Mouse (Mus musculus) hindbrain, embryonic 12.5 days (tissue): ENCODE measurements around the gene Olfr1420. TPM values are rescaled to one million over a fixed set of nuclear protein-coding genes. Genes with fewer than 3 reads are reported as not detected.
"Not testable (repeated sequence)": the region's sequence is repeated elsewhere in the genome, so short reads cannot be mapped to it uniquely, and the experiment has no call there.

ENCODE experiments used
- ATAC-seq: fragments of 200-750 bp; cut with Nextera tagmentation; 2 replicates; pipeline ENCODE4 v1.8.0; 2017; ENCODE audit warnings: moderate TSS enrichment; ENCODE audit not compliant: low FRiP score
- H3K27ac ChIP-seq: fragments of 300-500 bp; sonication (generic); 2 replicates; pipeline ENCODE4 v1.5.1; 2016; ENCODE audit warnings: mild to moderate bottlenecking
- H3K27me3 ChIP-seq: fragments of 300-500 bp; sonication (generic); 2 replicates; pipeline ENCODE4 v1.6.1; 2016; ENCODE audit warnings: mild to moderate bottlenecking
- H3K36me3 ChIP-seq: fragments of 300-500 bp; sonication (generic); 2 replicates; pipeline ENCODE4 v1.6.1; 2016; ENCODE audit warnings: mild to moderate bottlenecking
- H3K4me1 ChIP-seq: fragments of 300-500 bp; sonication (generic); 2 replicates; pipeline ENCODE4 v1.6.1; 2016
- H3K4me2 ChIP-seq: fragments of 300-500 bp; sonication (generic); replicated peaks from 2 replicates; pipeline ENCODE4 v1.6.1; 2016; ENCODE audit warnings: mild to moderate bottlenecking
- H3K4me3 ChIP-seq: fragments of 300-500 bp; sonication (generic); 2 replicates; pipeline ENCODE4 v1.5.1; 2016; ENCODE audit warnings: mild to moderate bottlenecking
- H3K9ac ChIP-seq: fragments of 300-500 bp; sonication (generic); 2 replicates; pipeline ENCODE4 v1.6.1; 2016; ENCODE audit warnings: mild to moderate bottlenecking, moderate library complexity
- H3K9me3 ChIP-seq: fragments of 300-500 bp; sonication (generic); replicated peaks from 2 replicates; pipeline ENCODE4 v1.6.1; 2016; ENCODE audit warnings: mild to moderate bottlenecking
- WGBS: fragments of 180-500 bp; shearing (Covaris S2); methylation state at CpG from one replicate; pipeline ENCODE4 v1.1.7; 2016; 5-methylcytosine and 5-hydroxymethylcytosine counted together
- polyA plus RNA-seq: library from polyadenylated mRNA; unstranded; fragments of >200 nt; fragmentation: Nextera tagmentation; extraction: Ambion mirVana; gene quantifications from 2 replicates; pipeline ENCODE4 v1.2.1, GENCODE M21; 2016

Olfr1420 gene
- polyA plus RNA-seq: 0.09 TPM in 1 of 2 replicates, not detected in the other

DNA sequence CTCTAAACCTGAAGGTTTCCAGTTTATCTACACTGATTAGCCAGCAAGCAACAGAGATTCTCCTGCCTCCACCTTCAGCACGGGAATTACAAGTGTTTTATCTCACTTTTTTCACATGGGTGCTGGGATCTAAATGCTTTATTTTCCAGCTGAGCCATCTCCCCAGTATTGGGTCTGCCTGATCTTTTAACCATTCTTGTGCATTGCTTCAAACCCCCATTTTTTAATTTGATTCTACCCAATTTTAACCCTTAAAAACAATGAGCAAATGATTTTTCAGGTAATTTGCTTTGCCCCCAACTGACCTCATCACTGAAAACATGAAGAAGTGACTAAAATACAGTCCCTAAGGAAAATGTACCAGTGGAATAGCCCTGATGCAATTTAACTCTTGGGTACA lies at the start of gene Olfr1420:
TSS of gene Olfr1420 (plus strand) at position 301 of the 400 bp plus-strand sequence.
- Histone ChIP-seq H3K27ac (no peak within 1 kb of the TSS), H3K4me2 (no peak within 1 kb of the TSS), H3K36me3 (no peaks in the 10 kb centered on the region), H3K4me3 (no peak within 1 kb of the TSS), H3K4me1 (no peaks in the 10 kb centered on the region), H3K9me3 (no peaks in the 10 kb centered on the region), H3K9ac (no peak within 1 kb of the TSS), H3K27me3 (no peaks in the 10 kb centered on the region)
- no peak for ATAC-seq
- 57% methylated on average over 1 of the region's 1 CpGs for WGBS

DNA sequence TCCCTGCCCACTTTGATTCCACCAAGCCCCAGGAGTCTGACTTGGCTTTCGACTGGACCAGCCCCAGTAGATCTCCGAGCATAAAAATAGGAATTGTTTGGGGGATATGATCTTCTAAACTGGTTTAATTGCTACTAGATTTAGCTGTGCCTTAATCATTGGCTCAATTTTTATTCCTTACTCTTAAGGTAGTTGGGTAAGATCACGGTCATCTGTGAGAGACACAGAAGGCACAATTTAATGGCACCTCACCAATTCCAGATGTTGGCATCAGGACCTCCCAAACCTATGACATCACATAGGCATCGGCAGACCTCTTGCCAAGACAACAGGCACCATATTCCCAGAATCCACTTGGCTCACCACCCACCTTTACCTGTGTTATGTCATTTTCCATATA lies 47.2 kb upstream of the Olfr1420 start, which contains the start of gene Olfr1417:
TSS of gene Olfr1417 (minus strand) at position 101 of the 400 bp plus-strand sequence.
- H3K4me3 ChIP-seq: no peak within 1 kb of the TSS
- H3K27ac ChIP-seq: no peak within 1 kb of the TSS
- no peak for ATAC-seq
- no peaks in the 10 kb centered on the region for H3K27me3 ChIP-seq
- no peaks in the 10 kb centered on the region for H3K9me3 ChIP-seq
- WGBS: 82% methylated on average over 4 of the region's 4 CpGs
- H3K36me3 ChIP-seq: no peaks in the 10 kb centered on the region
- H3K9ac ChIP-seq: no peak within 1 kb of the TSS
- H3K4me2 ChIP-seq: no peak within 1 kb of the TSS
- H3K4me1 ChIP-seq: no peaks in the 10 kb centered on the region

DNA sequence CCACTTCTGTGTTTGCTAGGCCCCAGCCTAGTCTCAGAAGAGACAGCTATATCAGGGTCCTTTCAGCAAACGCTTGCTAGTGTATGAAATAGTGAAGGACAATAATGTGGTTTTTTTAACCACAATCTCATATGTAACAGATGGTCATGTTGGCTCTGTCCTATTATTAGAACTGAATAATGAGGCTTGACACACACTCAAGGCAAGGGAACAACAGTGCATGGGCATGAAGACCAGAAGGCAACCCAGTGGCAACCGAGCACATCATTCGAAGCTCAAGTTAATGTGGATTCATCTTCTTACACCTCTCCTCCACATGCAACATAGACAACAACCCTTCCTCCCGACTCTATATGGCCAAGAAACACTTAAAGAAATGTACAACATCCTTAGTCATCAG lies 40.0 kb upstream of the Olfr1420 start:
- Histone ChIP-seq H3K9ac (no peak overlapping the region), H3K36me3 (no peaks in the 10 kb centered on the region), H3K4me2 (no peak overlapping the region), H3K27ac (no peak overlapping the region), H3K4me1 (no peaks in the 10 kb centered on the region), H3K9me3 (no peaks in the 10 kb centered on the region), H3K4me3 (no peak overlapping the region), H3K27me3 (no peaks in the 10 kb centered on the region)
- ATAC-seq: no peak
- 87% methylated on average over 4 of the region's 4 CpGs for WGBS

DNA sequence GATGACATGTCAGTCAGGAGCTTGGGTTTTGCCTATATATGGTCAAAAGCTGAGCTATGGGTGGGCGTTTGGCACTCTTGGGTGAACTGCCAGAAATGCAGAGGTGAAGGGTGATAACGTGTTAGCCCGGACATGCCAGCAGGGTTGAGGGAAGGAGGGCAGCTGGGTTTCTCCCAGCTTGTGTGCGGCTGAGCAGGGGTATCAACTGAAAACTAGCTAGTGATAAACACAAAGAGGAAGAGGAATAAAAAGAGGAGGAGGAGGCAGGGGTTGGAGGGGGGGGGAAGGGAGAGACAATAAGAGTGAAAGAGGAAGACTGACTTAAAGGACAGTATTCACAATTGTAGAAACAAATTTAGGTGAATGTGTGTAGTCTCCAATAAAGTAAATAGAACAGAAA lies 33.7 kb upstream of the Olfr1420 start:
- H3K9me3 ChIP-seq: no peaks in the 10 kb centered on the region
- no peak for ATAC-seq
- no peaks in the 10 kb centered on the region for H3K36me3 ChIP-seq
- H3K4me3 ChIP-seq: no peak overlapping the region
- H3K27me3 ChIP-seq: no peaks in the 10 kb centered on the region
- H3K9ac ChIP-seq: no peak overlapping the region
- no peak overlapping the region for H3K27ac ChIP-seq
- no peaks in the 10 kb centered on the region for H3K4me1 ChIP-seq
- no peak overlapping the region for H3K4me2 ChIP-seq
- WGBS: 68% methylated on average over 4 of the region's 4 CpGs

DNA sequence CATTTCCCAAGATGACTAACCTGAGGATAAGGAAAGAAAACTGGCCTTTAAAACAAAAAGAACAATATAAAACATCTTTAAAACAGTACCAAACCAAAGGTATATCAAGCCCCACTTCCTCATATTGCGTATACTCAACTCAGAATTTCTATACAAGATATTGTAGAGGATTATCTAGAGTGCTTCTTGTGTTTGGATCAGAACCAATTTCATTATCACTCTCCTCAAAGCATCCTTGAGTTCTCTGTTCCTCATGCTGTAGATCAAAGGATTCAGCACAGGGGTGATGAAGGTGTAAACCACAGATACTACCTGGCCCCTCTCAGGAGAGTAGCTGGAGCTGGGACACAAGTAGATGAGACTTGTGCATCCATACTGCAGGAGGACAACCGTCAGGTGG lies 31.5 kb upstream of the Olfr1420 start:
- no peak overlapping the region for H3K27ac ChIP-seq
- H3K4me1 ChIP-seq: no peaks in the 10 kb centered on the region
- 87% methylated on average over 2 of the region's 2 CpGs for WGBS
- no peak for ATAC-seq
- no peak overlapping the region for H3K9ac ChIP-seq
- no peaks in the 10 kb centered on the region for H3K36me3 ChIP-seq
- no peaks in the 10 kb centered on the region for H3K9me3 ChIP-seq
- no peaks in the 10 kb centered on the region for H3K27me3 ChIP-seq
- H3K4me3 ChIP-seq: no peak overlapping the region
- no peak overlapping the region for H3K4me2 ChIP-seq

DNA sequence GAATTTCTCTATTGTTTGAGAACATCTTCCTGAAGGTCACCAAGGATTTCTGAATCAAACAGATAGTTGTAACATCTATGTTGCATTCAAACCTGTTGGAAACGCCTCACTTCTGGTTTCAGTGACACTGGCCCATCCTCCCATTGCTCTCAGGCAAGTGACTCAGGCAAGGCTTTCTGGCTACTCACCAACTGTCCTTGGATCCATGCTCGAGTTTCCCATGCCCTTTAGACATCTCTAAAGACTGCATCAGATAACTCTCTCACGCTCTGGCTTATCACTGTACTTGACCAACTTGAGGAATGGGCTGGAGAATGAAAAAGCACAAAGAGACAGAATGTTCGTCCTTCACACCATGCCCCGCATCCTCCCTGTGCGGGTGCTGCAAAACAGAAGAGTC lies 29.9 kb upstream of the Olfr1420 start:
- Histone ChIP-seq H3K4me1 (no peaks in the 10 kb centered on the region), H3K4me3 (no peak overlapping the region), H3K4me2 (no peak overlapping the region), H3K9me3 (no peaks in the 10 kb centered on the region), H3K27ac (no peak overlapping the region), H3K9ac (no peak overlapping the region), H3K27me3 (no peaks in the 10 kb centered on the region), H3K36me3 (no peaks in the 10 kb centered on the region)
- 82% methylated on average over 6 of the region's 6 CpGs for WGBS
- ATAC-seq: no peak

DNA sequence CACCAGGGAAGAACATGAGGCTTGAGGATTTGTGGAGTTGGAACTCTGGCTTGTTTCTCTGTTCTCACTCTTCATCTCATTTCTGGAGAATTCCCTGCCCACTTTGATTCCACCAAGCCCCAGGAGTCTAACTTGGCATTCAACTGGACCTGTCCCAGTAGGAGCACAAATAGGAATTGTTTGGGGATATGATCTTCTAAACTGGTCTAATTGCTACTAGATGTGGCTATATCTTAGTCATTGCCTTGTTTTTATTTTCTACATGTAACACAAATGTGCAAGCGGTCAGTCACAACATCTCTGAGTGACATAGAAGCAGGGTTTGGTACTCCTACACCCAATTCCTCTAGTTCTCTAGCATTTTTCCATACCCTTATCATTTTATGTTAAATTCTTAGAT lies 25.4 kb upstream of the Olfr1420 start, which contains the start of gene Olfr1418:
TSS of gene Olfr1418 (minus strand) at position 101 of the 400 bp plus-strand sequence.
- Histone ChIP-seq H3K27ac (no peak within 1 kb of the TSS), H3K9ac (no peak within 1 kb of the TSS), H3K9me3 (no peaks in the 10 kb centered on the region; the same call in 1 of the 2 replicates), H3K4me1 (no peaks in the 10 kb centered on the region), H3K4me2 (no peak within 1 kb of the TSS), H3K27me3 (no peaks in the 10 kb centered on the region), H3K36me3 (no peaks in the 10 kb centered on the region), H3K4me3 (no peak within 1 kb of the TSS)
- no peak for ATAC-seq
- WGBS: 93% methylated on average over 1 of the region's 1 CpGs

DNA sequence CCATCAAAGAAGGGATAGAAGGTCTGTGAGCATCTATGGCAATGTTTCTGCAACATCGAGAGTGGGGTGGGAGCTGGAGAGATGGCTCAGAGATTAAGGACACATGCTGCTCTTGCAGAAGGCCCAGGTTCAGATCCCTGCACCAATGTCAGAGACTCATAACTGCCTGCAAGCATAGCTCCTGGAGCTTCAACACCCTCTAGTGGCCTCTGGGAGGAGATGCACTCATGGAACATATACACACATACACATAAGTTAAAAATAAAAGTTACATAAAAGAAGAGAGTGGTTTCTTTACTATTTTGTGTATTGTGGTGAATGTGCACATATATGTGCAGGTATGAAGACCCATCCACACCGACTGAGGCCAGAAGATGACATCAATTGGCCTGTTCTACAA lies 18.5 kb upstream of the Olfr1420 start:
- Histone ChIP-seq H3K4me2 (no peak overlapping the region), H3K27ac (no peak overlapping the region), H3K9me3 (no peaks in the 10 kb centered on the region; the same call in 1 of the 2 replicates), H3K4me3 (no peak overlapping the region), H3K9ac (no peak overlapping the region), H3K4me1 (no peaks in the 10 kb centered on the region), H3K27me3 (no peaks in the 10 kb centered on the region), H3K36me3 (no peaks in the 10 kb centered on the region)
- WGBS: 85% methylated on average over 2 of the region's 2 CpGs
- no peak for ATAC-seq

DNA sequence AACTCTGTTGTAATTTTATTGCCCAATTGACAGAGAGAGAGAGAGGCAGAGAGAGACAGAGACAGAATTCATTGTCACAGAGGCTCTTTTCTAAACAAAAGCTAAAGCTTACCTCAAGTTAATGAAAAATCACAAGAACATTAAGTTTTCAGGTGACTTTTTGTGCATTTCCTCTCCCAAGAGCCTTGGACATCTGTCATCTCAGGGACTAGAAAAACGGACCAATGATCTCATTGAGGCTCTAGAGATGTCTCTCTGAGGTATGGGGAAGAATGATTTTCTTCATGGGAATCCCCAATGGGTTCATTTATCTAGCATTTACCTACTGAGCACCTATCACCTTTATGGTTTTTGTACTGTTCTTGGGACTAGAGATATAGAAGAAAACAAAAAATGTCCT lies 11.4 kb upstream of the Olfr1420 start, which contains the start of gene Olfr1419:
TSS of gene Olfr1419 (minus strand) at position 101 of the 400 bp plus-strand sequence.
- 83% methylated on average over 1 of the region's 1 CpGs for WGBS
- Histone ChIP-seq H3K27me3 (no peaks in the 10 kb centered on the region), H3K9me3 (no peaks in the 10 kb centered on the region), H3K36me3 (no peaks in the 10 kb centered on the region), H3K9ac (no peak within 1 kb of the TSS), H3K4me1 (no peaks in the 10 kb centered on the region), H3K27ac (no peak within 1 kb of the TSS), H3K4me3 (no peak within 1 kb of the TSS), H3K4me2 (no peak within 1 kb of the TSS)
- ATAC-seq: no peak

DNA sequence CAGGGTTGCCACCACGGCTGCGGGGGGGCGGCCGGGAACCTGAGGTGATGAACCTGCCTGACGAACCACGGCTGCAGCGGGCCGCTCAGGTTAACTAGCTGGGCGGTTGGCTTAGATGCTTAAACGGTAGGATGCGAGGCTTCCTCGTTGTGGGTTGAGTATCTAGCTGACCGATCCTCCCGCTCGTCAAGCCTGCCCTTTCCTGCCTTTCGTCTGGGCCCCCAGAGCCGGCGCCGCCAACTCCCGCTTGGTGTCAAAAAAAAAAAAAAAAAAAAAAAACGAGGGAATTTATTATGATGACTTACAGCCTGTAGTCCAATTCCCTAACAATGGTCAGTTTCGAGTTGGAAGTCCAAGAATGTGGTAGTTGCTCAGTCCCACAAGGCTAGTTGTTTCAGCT lies 8.0 kb upstream of the Olfr1420 start:
- not testable (repeated sequence) for ATAC-seq, H3K4me3 ChIP-seq, H3K36me3 ChIP-seq, H3K4me2 ChIP-seq, H3K9me3 ChIP-seq, H3K4me1 ChIP-seq, H3K9ac ChIP-seq, H3K27ac ChIP-seq, H3K27me3 ChIP-seq
- 66% methylated on average over 22 of the region's 22 CpGs for WGBS

DNA sequence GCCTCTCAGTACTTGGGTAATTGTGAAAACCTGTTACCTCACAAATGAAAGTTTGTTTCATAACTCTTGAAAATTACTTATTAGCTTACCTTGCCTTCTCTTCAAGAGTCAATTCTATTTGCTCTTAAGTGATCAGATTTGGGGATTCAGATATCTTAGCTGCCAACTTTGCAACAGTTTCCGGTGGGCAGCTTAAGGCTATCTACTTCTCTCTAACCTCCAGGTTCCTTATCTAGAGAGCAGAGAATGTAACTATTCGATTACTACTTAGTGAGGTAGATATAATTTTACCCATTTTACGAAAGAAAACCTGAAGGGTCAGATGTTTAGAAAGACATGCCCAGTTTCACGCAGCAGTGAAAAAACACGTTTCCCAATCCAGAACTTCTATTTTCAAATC lies 24.7 kb downstream of the Olfr1420 start:
- Histone ChIP-seq H3K27ac (no peak overlapping the region), H3K9ac (no peak overlapping the region), H3K4me2 (peak overlapping the region; percentile 76)

DNA sequence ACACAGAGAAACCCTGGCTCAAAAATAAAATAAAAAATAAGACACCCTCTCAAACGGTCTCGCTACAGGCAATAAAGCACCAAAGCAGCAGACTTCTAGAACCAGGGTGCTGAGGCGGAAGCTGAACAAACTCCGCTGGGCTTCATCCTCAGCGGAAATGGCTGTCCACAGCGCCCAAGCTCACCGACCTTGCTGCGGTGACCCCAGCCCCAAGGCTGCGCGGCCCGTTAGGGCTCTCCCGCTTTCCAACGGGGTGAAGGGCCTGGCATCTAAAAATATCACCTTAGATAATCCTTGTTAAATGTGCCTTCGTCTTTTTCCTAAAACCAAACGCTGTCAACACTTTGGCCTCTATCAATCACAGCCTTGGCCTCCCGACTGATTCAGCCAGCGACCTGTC lies 25.2 kb downstream of the Olfr1420 start:
- WGBS: 3% methylated on average over 17 of the region's 17 CpGs
- Histone ChIP-seq H3K4me2 (peak overlapping the region; percentile 76), H3K36me3 (peaks cover 6% of the 10 kb centered on the region; the same call in 1 of the 2 replicates), H3K9me3 (no peaks in the 10 kb centered on the region), H3K27me3 (no peaks in the 10 kb centered on the region), H3K4me3 (peak overlapping the region; percentile 84), H3K4me1 (peaks cover 22% of the 10 kb centered on the region), H3K27ac (peak overlapping the region; percentile 93), H3K9ac (peak overlapping the region; percentile 88; the same call in 1 of the 2 replicates)
- peak; percentile 59 for ATAC-seq

More for the DNA sequence above, 24.7 kb downstream of the Olfr1420 start:
- H3K4me3 ChIP-seq: no peak overlapping the region
- no peaks in the 10 kb centered on the region for H3K9me3 ChIP-seq
- WGBS: 95% methylated on average over 5 of the region's 5 CpGs
- H3K36me3 ChIP-seq: peaks cover 6% of the 10 kb centered on the region; the same call in 1 of the 2 replicates
- ATAC-seq: no peak
- H3K4me1 ChIP-seq: peaks cover 19% of the 10 kb centered on the region
- H3K27me3 ChIP-seq: no peaks in the 10 kb centered on the region

DNA sequence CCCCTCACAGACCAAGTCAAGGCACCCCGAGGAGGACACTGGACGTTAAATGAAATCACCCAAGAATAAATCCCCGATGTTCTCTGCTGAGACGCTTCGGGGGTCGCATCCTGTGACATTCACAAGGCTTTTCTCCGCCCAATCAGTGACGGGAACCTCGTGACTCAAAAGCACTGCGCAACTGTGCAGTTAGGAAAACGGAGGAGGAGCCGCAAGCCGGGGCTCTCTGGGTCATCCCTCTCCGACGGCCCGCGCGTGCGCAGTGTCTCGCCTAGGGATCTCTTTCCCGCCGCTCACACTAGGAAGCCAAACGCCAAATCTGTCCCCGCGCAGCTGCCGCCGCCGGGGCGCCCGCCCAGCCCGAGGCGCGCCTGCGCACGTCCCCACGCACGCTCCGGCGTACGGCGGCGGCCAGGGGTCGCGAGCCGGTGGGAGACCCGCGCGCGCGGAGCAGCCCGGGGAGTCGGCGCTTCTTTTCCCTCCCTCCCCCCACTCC lies 25.7 kb downstream of the Olfr1420 start, which contains the start of gene Patl1:
TSS of gene Patl1 (plus strand) at position 363 of the 496 bp plus-strand sequence.
- peak within 1 kb of the TSS; percentile 76 for H3K4me2 ChIP-seq
- H3K9me3 ChIP-seq: no peaks in the 10 kb centered on the region
- ATAC-seq: peak; percentile 98
- no peaks in the 10 kb centered on the region for H3K27me3 ChIP-seq
- peaks cover 6% of the 10 kb centered on the region; the same call in 1 of the 2 replicates for H3K36me3 ChIP-seq
- H3K27ac ChIP-seq: peak within 1 kb of the TSS; percentile 93
- peak within 1 kb of the TSS; percentile 88 for H3K9ac ChIP-seq
- H3K4me1 ChIP-seq: peaks cover 22% of the 10 kb centered on the region
- peak within 1 kb of the TSS; percentile 84 for H3K4me3 ChIP-seq
- WGBS: 0% methylated on average over 53 of the region's 53 CpGs
